18 mouse cellular contexts compared by ENCODE assay signal in genomic region chr4:104204047-104204446, GRCm38 (mm10).
DNase-seq lines count a peak whose midpoint lies in the region; ATAC-seq and TF ChIP-seq lines count a peak whose summit lies in the region.
"Had no signal": no experiment of that assay in that cellular context is flagged by ENCODE, and none has a peak within 500 bp of the region (broad histone marks: within the 10 kb centered on the region; RNA-seq: fewer than 3 reads in every experiment).

No protein-coding gene starts in this region.

- H3K4me2 ChIP-seq in hindbrain, postnatal 0 days (ENCODE audit: low read depth, low read length): no peak overlapping the region
- H3K4me2 ChIP-seq: embryonic facial prominence, embryonic 13.5 days; heart, embryonic 13.5 days; liver, embryonic 15.5 days; midbrain, embryonic 13.5 days; neural tube, embryonic 15.5 days had no signal

- no peak overlapping the region for H3K9ac ChIP-seq in hindbrain, postnatal 0 days (replicated peaks; ENCODE audit: low read length)
- H3K9ac ChIP-seq: embryonic facial prominence, embryonic 13.5 days; heart, embryonic 13.5 days; liver, embryonic 15.5 days; midbrain, embryonic 13.5 days; neural tube, embryonic 15.5 days had no signal

- H3K27ac ChIP-seq in hindbrain, postnatal 0 days: no peak overlapping the region
- no peak overlapping the region for H3K27ac ChIP-seq in hindbrain, embryonic 10.5 days
- H3K27ac ChIP-seq: embryonic facial prominence, embryonic 13.5 days; heart, embryonic 13.5 days; liver, embryonic 15.5 days; midbrain, embryonic 13.5 days; neural tube, embryonic 15.5 days had no signal

- no peak for ATAC-seq in hindbrain, postnatal 0 days
- no peak for ATAC-seq in erythroblast, adult 5-6 weeks (replicated peaks; ENCODE audit: low FRiP score, poor library complexity, severe bottlenecking)
- ATAC-seq: forebrain, embryonic 16.5 days; midbrain, embryonic 13.5 days had no signal

- H3K27me3 ChIP-seq in hindbrain, postnatal 0 days (ENCODE audit: insufficient read depth, low read length): no peaks in the 10 kb centered on the region
- H3K27me3 ChIP-seq in hindbrain, embryonic 10.5 days (ENCODE audit: insufficient read depth, poor library complexity, severe bottlenecking): no peaks in the 10 kb centered on the region
- H3K27me3 ChIP-seq: embryonic facial prominence, embryonic 13.5 days; liver, embryonic 15.5 days; midbrain, embryonic 13.5 days; neural tube, embryonic 15.5 days had no signal

- H3K9me3 ChIP-seq in hindbrain, postnatal 0 days (ENCODE audit: low read length): no peaks in the 10 kb centered on the region
- H3K9me3 ChIP-seq in hindbrain, embryonic 10.5 days: no peaks in the 10 kb centered on the region
- H3K9me3 ChIP-seq: embryonic facial prominence, embryonic 13.5 days; heart, embryonic 13.5 days; liver, embryonic 15.5 days; midbrain, embryonic 13.5 days; neural tube, embryonic 15.5 days had no signal

- peaks cover 7% of the 10 kb centered on the region; the same call in 1 of the 2 replicates for H3K4me1 ChIP-seq in hindbrain, postnatal 0 days (ENCODE audit: insufficient read depth, low read length)
- no peaks in the 10 kb centered on the region for H3K4me1 ChIP-seq in hindbrain, embryonic 10.5 days (replicated peaks)
- H3K4me1 ChIP-seq: heart, embryonic 13.5 days; liver, embryonic 15.5 days; neural tube, embryonic 15.5 days had no signal

- H3K4me3 ChIP-seq in hindbrain, postnatal 0 days (ENCODE audit: low read length): no peak overlapping the region
- H3K4me3 ChIP-seq in hindbrain, embryonic 10.5 days: no peak overlapping the region
- H3K4me3 ChIP-seq: embryonic facial prominence, embryonic 13.5 days; heart, embryonic 13.5 days; liver, embryonic 15.5 days; midbrain, embryonic 13.5 days; neural tube, embryonic 15.5 days had no signal

- peak; percentile 15 for DNase-seq in hindbrain, postnatal 0 days (ENCODE audit: low spot score)
- DNase-seq in hindbrain, embryonic 10.5 days (ENCODE audit: low spot score): no peak
- DNase-seq in cerebellum, adult 11 months: peak; percentile 14
- peak; percentile 26 for DNase-seq in cerebellum, adult 9-11 months
- peak; percentile 22 for DNase-seq in retina, postnatal 1 day
- no peak for DNase-seq in c-Kit-positive CD71-positive TER-119-positive erythroid progenitor cells, embryonic 14.5 days (ENCODE audit: low spot score)
- DNase-seq: adrenal gland, postnatal 14 days; kidney, adult 11 months; kidney, postnatal 10 days; right cerebral cortex, adult 18-20 months; thymus, postnatal 14 days had no signal

- 34% methylated on average over 6 of the region's 6 CpGs for WGBS in hindbrain, postnatal 0 days
- WGBS in hindbrain, embryonic 10.5 days: 30% methylated on average over 6 of the region's 6 CpGs

- peak; percentile 26; the same call in 1 of the 2 replicates for TF ChIP-seq CTCF in hindbrain, postnatal 0 days (IDR thresholded peaks at IDR 0.05; ENCODE audit: low read depth)

- H3K36me3 ChIP-seq in hindbrain, postnatal 0 days (ENCODE audit: insufficient read depth, low read length): no peaks in the 10 kb centered on the region
- H3K36me3 ChIP-seq in hindbrain, embryonic 10.5 days: no peaks in the 10 kb centered on the region
- H3K36me3 ChIP-seq: embryonic facial prominence, embryonic 13.5 days; heart, embryonic 13.5 days; liver, embryonic 15.5 days; midbrain, embryonic 13.5 days; neural tube, embryonic 15.5 days had no signal

Comparison
In these comparisons a context has a peak if more than half of its experiments do, and no peak if none do; other contexts are left out.
1. DNase-seq: peak in hindbrain, postnatal 0 days (single experiment), cerebellum, adult 11 months (single experiment), cerebellum, adult 9-11 months (single experiment) and retina, postnatal 1 day (single experiment); none in hindbrain, embryonic 10.5 days (single experiment) and c-Kit-positive CD71-positive TER-119-positive erythroid progenitor cells, embryonic 14.5 days (single experiment).